Mouse (Mus musculus) left cerebral cortex, postnatal 36 days (tissue): ENCODE measurements around the gene Tuba1b. TPM values are rescaled to one million over a fixed set of nuclear protein-coding genes. Genes with fewer than 3 reads are reported as not detected.
"Not testable (repeated sequence)": the region's sequence is repeated elsewhere in the genome, so short reads cannot be mapped to it uniquely, and the experiment has no call there.

Experiments
- DNase-seq, 2 experiments: peaks; one replicate each; pipeline ENCODE4 v3.0.0; 2021 to 2022; ENCODE audit warnings: low spot score in 2 of 2, mixed read lengths in 1 of 2
- intact Hi-C: fragments of 180-260 bp; cut with DNase I; formaldehyde crosslinking; loops from one replicate; pipeline ENCODE4 v1.15.1; 2025
- total RNA-seq, 2 experiments: library from RNA; stranded (reverse); gene quantifications; 2 replicates each; pipeline ENCODE4 v1.2.3; 2021

Tuba1b gene
- total RNA-seq, 2 experiments from 2014 or later = 509 to 602 TPM

GRCm38 (mm10) chr15:98955324-98955723 lies 21.0 kb upstream of the Tuba1b start:
- intact Hi-C loops = loop anchor here (2.0 kb wide), 1 partner anchor 13 kb away; no protein-coding TSS in a partner anchor
- no peak for DNase-seq

GRCm38 (mm10) chr15:98954425-98955253 lies 20.3 kb upstream of the Tuba1b start:
- intact Hi-C loops = loop anchor here (2.0 kb wide), 1 partner anchor 14 kb away; no protein-coding TSS in a partner anchor
- DNase-seq = peak; percentile 58 to 63

GRCm38 (mm10) chr15:98953401-98954356 lies 19.3 kb upstream of the Tuba1b start, which contains the start of the genes Gm49450 and Tuba1a:
Gm49450 (minus strand) TSS chr15:98953551.
Tuba1a (minus strand) TSS chr15:98953703.
- intact Hi-C loops = loop anchor here (1.0 to 2.0 kb wide), 3 partner anchors 15 to 40 kb away; partner anchors contain the start of gene Tuba1b
- DNase-seq = peak; percentile 95 to 96

- intact Hi-C loops = loop anchor here (1.0 to 2.0 kb wide), 2 partner anchors 18 to 40 kb away; partner anchors contain the start of gene Tuba1b
- DNase-seq = no peak
Measured at GRCm38 (mm10) chr15:98952751-98953400, 18.5 kb upstream of the Tuba1b start.

GRCm38 (mm10) chr15:98952063-98952455 lies 17.7 kb upstream of the Tuba1b start:
- DNase-seq = no peak
- intact Hi-C loops = loop anchor here (2.0 kb wide), 1 partner anchor 17 kb away; the partner anchor contains the start of gene Tuba1b

- intact Hi-C loops = loop anchor here (2.0 kb wide), 1 partner anchor 17 kb away; the partner anchor contains the start of gene Tuba1b
- not testable (repeated sequence) for DNase-seq
Measured at GRCm38 (mm10) chr15:98951122-98952062, 17.0 kb upstream of the Tuba1b start.

GRCm38 (mm10) chr15:98949607-98949892 lies 15.2 kb upstream of the Tuba1b start:
- intact Hi-C loops = no loop called here

GRCm38 (mm10) chr15:98948857-98949606 lies 14.7 kb upstream of the Tuba1b start:
- intact Hi-C loops = no loop called here
- no peak for DNase-seq

More at GRCm38 (mm10) chr15:98949607-98949892, 15.2 kb upstream of the Tuba1b start:
- DNase-seq = no peak

GRCm38 (mm10) chr15:98948382-98948781 lies 14.0 kb upstream of the Tuba1b start:
- intact Hi-C loops = no loop called here
- no peak for DNase-seq

- intact Hi-C loops = no loop called here
- no peak for DNase-seq
Measured at GRCm38 (mm10) chr15:98947884-98948283, 13.5 kb upstream of the Tuba1b start.

- intact Hi-C loops = no loop called here
- DNase-seq = no peak
Measured at GRCm38 (mm10) chr15:98943133-98943532, 8.8 kb upstream of the Tuba1b start.

GRCm38 (mm10) chr15:98942081-98942480 lies 7.7 kb upstream of the Tuba1b start:
- intact Hi-C loops = no loop called here
- DNase-seq = no peak

GRCm38 (mm10) chr15:98941539-98941938 lies 7.2 kb upstream of the Tuba1b start:
- no peak for DNase-seq
- intact Hi-C loops = no loop called here

GRCm38 (mm10) chr15:98940816-98941215 lies 6.5 kb upstream of the Tuba1b start:
- no peak for DNase-seq
- intact Hi-C loops = no loop called here

- intact Hi-C loops = loop anchor here (1.0 to 5.0 kb wide), 3 partner anchors 19 to 62 kb away; partner anchors contain the start of genes Gm49450, Kmt2d and Tuba1a
- DNase-seq = peak; percentile 95
Measured at GRCm38 (mm10) chr15:98933833-98934216, 540 bp downstream of the Tuba1b start.

- intact Hi-C loops = loop anchor here (5.0 kb wide), 1 partner anchor 61 kb away; the partner anchor contains the start of gene Kmt2d
- not testable (repeated sequence) for DNase-seq
Measured at GRCm38 (mm10) chr15:98933004-98933671, 1.2 kb downstream of the Tuba1b start.

GRCm38 (mm10) chr15:98930998-98931397 lies 3.4 kb downstream of the Tuba1b start:
- intact Hi-C loops = loop anchor here (5.0 kb wide), 1 partner anchor 59 kb away; the partner anchor contains the start of gene Kmt2d
- DNase-seq = no peak
